Mouse (Mus musculus) heart, embryonic 16.5 days (tissue): ENCODE results near the gene Poldip2. TPM values are rescaled to one million over a fixed set of nuclear protein-coding genes. Genes with fewer than 3 reads are reported as not detected.
A peak's percentile ranks its signal among the peaks of the same experiment; 100 is the strongest.

Experiments
- ATAC-seq: fragments of 200-750 bp; cut with Nextera tagmentation; replicated peaks from 2 replicates; pipeline ENCODE4 v1.8.0; 2017; ENCODE audit warnings: moderate number of reproducible peaks; ENCODE audit not compliant: insufficient read depth, low FRiP score; ENCODE audit errors: extremely low read depth
- H3K27ac ChIP-seq: fragments of 300-500 bp; sonication (generic); 2 replicates; pipeline ENCODE4 v1.5.1; 2014; ENCODE audit warnings: mild to moderate bottlenecking, low read length, control low read depth, moderate library complexity
- H3K27me3 ChIP-seq: fragments of 300-500 bp; sonication (generic); 2 replicates; pipeline ENCODE4 v1.6.1; 2014; ENCODE audit warnings: low read length, mixed read lengths; ENCODE audit not compliant: control insufficient read depth, insufficient read depth
- H3K36me3 ChIP-seq: fragments of 300-500 bp; sonication (generic); 2 replicates; pipeline ENCODE4 v1.6.1; 2014; ENCODE audit not compliant: control insufficient read depth, insufficient read depth
- H3K4me1 ChIP-seq: fragments of 300-500 bp; sonication (generic); 2 replicates; pipeline ENCODE4 v1.6.1; 2014; ENCODE audit warnings: low read length, mixed read lengths; ENCODE audit not compliant: control insufficient read depth, insufficient read depth
- H3K4me2 ChIP-seq: fragments of 300-500 bp; sonication (generic); 2 replicates; pipeline ENCODE4 v1.6.1; 2014; ENCODE audit warnings: low read depth, mild to moderate bottlenecking, control low read depth, low read length
- H3K4me3 ChIP-seq: fragments of 300-500 bp; sonication (generic); 2 replicates; pipeline ENCODE4 v1.5.1; 2014; ENCODE audit warnings: mild to moderate bottlenecking, control low read depth, low read length
- H3K9ac ChIP-seq: fragments of 300-500 bp; sonication (generic); 2 replicates; pipeline ENCODE4 v1.6.1; 2014; ENCODE audit warnings: low read length, control low read depth
- H3K9me3 ChIP-seq: fragments of 300-500 bp; sonication (generic); replicated peaks from 2 replicates; pipeline ENCODE4 v1.6.1; 2016; ENCODE audit warnings: low read length; ENCODE audit not compliant: control insufficient read depth
- WGBS: fragments of 180-500 bp; shearing (Covaris S2); extraction: QIAGEN DNeasy Blood & Tissue Kit; methylation state at CpG from one replicate; pipeline ENCODE4 v1.1.7; 2014; 5-methylcytosine and 5-hydroxymethylcytosine counted together
- polyA plus RNA-seq: library from polyadenylated mRNA; unstranded; fragments of >200 nt; fragmentation: Nextera tagmentation; extraction: Ambion mirVana; gene quantifications from 2 replicates; pipeline ENCODE4 v1.2.1, GENCODE M21; 2015

Gene Poldip2
- polyA plus RNA-seq, 1 experiment from 2014 or later: 186 TPM

DNA sequence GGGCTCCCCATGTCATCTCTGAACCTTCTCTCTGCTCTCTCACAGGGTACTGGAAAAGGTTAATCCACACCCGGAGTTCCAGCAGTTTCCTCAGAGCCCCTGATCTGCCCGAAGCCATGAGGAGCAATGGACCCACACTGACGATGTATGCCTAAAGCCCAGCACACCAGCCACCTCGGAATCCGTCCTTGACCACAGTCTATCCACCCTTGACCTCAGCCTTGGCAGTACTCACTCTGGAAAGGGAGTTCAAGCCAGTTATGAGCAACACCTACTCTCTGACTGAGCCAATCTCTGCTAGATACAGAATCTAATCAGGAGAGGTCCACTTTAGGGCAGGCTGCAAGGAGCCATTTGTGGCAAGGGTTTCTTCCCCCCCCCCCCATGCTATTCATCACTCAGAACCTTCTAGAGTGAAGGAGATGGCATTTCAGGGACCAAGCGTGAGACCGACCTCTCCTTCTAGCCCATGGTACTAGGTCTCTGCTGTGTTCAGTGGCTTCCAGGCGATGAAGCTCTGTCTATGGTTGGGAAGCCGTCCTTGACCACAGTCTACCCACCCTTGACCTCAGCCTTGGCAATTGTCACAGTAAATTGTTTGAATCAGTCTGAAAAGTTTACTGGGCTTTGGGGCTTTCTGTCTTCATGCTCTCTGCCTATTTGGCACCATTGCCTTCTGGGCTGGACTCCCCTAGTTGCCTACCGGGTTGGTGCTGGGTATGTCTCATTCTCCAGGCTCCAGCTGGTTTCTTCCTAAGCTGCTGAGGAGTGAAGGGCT is 40.5 kb upstream of the Poldip2 start:
- ATAC-seq: no peak
- H3K9ac ChIP-seq: no peak overlapping the region

DNA sequence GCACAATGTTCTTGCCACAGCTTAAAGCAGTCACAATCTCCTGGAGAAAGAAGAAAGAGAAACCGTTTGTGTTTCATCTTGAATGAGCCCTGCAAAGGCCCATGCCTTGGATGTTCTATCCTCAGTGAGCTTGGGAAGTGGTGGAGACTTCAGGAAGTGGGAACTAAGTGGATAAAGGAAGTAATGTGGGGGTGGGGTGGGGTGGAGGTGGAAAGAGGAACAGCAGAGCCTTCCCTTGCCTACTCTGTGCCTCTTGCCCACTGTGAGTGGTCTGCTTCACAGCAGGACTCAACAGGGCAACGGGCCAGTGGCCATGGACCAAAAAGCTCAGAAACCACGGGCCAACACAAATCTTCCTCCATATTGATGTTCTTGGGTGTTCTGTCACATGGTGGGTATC is 36.7 kb upstream of the Poldip2 start:
- WGBS: 80% methylated on average over 3 of the region's 3 CpGs
- Histone ChIP-seq H3K36me3 (no peaks in the 10 kb centered on the region), H3K4me1 (no peaks in the 10 kb centered on the region), H3K27me3 (no peaks in the 10 kb centered on the region), H3K9ac (no peak overlapping the region), H3K4me2 (no peak overlapping the region), H3K27ac (no peak overlapping the region), H3K4me3 (no peak overlapping the region), H3K9me3 (no peaks in the 10 kb centered on the region)
- ATAC-seq: no peak

More for the DNA sequence above, 40.5 kb upstream of the Poldip2 start:
- Histone ChIP-seq H3K4me3 (no peak overlapping the region), H3K4me1 (no peaks in the 10 kb centered on the region; the same call in 1 of the 2 replicates), H3K36me3 (no peaks in the 10 kb centered on the region), H3K27ac (no peak overlapping the region), H3K4me2 (no peak overlapping the region), H3K9me3 (no peaks in the 10 kb centered on the region), H3K27me3 (no peaks in the 10 kb centered on the region)
- WGBS: 81% methylated on average over 10 of the region's 10 CpGs

DNA sequence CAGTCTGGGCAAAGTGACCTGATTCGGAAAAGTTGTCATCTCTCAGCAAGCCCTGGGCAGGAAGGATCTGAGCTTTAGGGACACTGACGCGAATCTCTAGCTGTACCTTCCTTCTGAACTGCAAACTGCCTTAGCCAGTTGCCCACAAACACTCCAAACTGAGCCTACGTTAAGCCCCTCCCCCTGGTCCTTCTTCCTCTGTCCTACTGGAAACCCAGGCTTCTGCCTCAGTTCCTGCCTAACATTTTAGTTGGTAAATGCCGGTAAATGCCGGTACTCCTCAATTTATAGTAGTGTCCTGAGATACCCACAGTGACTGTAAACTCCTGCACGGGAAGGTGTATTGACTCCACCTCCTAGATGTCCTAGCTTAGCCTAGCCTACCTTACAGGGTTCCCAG is 28.4 kb upstream of the Poldip2 start:
- Histone ChIP-seq H3K4me3 (no peak overlapping the region), H3K27ac (no peak overlapping the region), H3K9ac (no peak overlapping the region), H3K4me1 (no peaks in the 10 kb centered on the region), H3K4me2 (no peak overlapping the region), H3K9me3 (no peaks in the 10 kb centered on the region), H3K27me3 (peaks cover 45% of the 10 kb centered on the region), H3K36me3 (no peaks in the 10 kb centered on the region)
- 43% methylated on average over 7 of the region's 7 CpGs for WGBS
- ATAC-seq: no peak

DNA sequence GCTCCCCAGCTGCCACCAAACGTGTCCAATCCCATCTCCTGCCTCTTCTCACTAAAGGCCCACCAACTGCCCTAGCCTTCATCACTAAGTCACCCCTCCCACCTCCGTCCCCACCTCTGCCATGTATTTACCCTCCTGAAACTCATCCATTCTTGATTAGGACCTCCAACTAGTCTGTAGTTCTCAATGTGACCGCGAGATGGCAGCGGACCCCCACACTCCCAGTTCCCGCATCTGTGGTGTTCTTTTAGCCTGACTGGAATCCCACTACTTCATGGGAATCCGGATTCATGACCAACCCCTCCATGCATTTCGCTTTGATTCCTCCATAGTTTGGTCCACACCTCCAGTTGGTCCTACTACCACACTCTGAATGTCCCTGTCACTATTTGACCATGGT is 23.8 kb upstream of the Poldip2 start:
- H3K9ac ChIP-seq: no peak overlapping the region
- H3K4me3 ChIP-seq: no peak overlapping the region
- H3K36me3 ChIP-seq: no peaks in the 10 kb centered on the region
- peaks cover 74% of the 10 kb centered on the region for H3K27me3 ChIP-seq
- WGBS: 3% methylated on average over 8 of the region's 8 CpGs
- no peak overlapping the region for H3K27ac ChIP-seq
- ATAC-seq: no peak
- H3K9me3 ChIP-seq: no peaks in the 10 kb centered on the region
- H3K4me2 ChIP-seq: no peak overlapping the region
- peaks cover 3% of the 10 kb centered on the region for H3K4me1 ChIP-seq

DNA sequence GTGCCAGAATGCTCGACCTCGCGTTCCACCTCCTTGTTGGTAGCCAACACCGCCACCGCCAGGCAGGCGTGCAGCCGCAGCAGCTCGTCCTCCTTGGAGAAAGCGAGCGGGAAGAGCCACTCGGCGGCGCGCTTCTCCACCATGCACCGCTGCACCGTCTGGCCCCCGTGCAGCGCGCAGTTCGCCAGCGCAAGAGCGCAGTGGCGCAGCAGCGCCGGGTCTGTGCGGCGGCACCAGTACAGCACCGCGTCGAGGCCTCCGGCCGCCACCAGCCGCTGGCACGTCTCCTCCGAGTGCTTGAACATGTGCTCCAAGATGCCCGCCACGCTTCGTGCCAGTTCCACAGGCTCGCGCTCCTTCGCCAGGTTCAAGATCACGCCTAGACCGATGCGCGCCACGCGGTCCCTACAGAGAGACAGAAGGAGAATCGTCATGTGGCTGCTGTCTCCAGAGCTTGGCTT is 21.2 kb upstream of the Poldip2 start:
- Histone ChIP-seq H3K4me3 (peak overlapping the region; percentile 26), H3K9ac (no peak overlapping the region)

DNA sequence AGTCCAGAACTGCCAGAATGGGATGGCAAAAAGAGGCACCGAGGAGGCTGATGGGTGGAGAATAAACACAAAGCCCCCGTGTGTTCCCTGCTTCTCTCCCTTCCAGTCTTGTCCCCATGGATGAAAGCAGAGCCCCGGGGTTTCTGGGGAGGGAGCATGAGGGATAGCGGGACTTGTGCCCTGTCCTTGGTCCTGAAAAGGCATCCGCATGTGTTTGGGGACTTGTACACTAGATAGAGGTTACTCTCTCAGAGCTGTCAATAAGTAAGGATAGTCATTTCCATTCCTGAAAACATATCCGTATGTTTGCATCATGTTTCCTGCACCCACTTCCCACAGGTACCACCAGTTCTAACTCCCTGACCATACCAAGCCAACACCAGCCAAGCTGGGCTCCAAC is 16.1 kb upstream of the Poldip2 start:
- Histone ChIP-seq H3K9me3 (no peaks in the 10 kb centered on the region), H3K4me1 (peaks cover 10% of the 10 kb centered on the region), H3K4me3 (no peak overlapping the region), H3K9ac (no peak overlapping the region), H3K4me2 (no peak overlapping the region), H3K27ac (no peak overlapping the region), H3K27me3 (peaks cover 70% of the 10 kb centered on the region), H3K36me3 (no peaks in the 10 kb centered on the region)
- no peak for ATAC-seq
- 5% methylated on average over 6 of the region's 6 CpGs for WGBS

More for the DNA sequence above, 21.2 kb upstream of the Poldip2 start:
- 13% methylated on average over 48 of the region's 48 CpGs for WGBS
- ATAC-seq: no peak; the same call in 1 of the 2 replicates
- Histone ChIP-seq H3K4me2 (peak overlapping the region; percentile 48), H3K27ac (no peak overlapping the region), H3K4me1 (peaks cover 3% of the 10 kb centered on the region), H3K9me3 (no peaks in the 10 kb centered on the region), H3K27me3 (peaks cover 74% of the 10 kb centered on the region), H3K36me3 (no peaks in the 10 kb centered on the region)

DNA sequence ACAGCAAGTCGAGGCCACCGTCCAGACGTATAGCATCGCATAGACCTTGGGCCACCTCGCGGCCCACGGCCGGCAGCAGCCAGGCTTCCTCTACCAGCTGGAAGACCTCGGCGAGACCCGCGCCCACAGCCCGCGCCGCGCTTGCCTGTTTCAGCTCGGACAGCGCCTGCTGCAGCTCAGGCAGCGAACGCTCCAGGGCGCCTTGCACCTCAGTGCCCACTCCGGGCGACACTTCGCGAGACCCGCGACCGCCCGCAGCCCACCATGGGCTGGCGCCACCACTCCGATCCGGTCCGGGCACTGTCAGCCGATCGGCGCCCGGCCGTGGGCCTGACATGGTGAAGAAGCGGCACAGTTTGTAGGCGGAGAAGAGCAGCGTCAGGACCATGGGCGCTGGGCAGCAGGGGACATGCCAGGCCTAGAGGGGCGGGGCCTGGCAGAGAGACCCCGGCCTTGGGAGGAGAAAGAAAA is 14.9 kb upstream of the Poldip2 start:
- H3K4me2 ChIP-seq: peak overlapping the region; percentile 89
- WGBS: 1% methylated on average over 44 of the region's 44 CpGs
- no peaks in the 10 kb centered on the region for H3K36me3 ChIP-seq
- peak; percentile 43; the same call in 1 of the 2 replicates for ATAC-seq
- peaks cover 10% of the 10 kb centered on the region for H3K4me1 ChIP-seq
- H3K27ac ChIP-seq: no peak overlapping the region
- H3K4me3 ChIP-seq: peak overlapping the region; percentile 56
- peaks cover 65% of the 10 kb centered on the region for H3K27me3 ChIP-seq
- 0 out of 2 replicates have a peak overlapping the region, but pooled peaks have one; percentile 53 for H3K9ac ChIP-seq
- H3K9me3 ChIP-seq: no peaks in the 10 kb centered on the region

DNA sequence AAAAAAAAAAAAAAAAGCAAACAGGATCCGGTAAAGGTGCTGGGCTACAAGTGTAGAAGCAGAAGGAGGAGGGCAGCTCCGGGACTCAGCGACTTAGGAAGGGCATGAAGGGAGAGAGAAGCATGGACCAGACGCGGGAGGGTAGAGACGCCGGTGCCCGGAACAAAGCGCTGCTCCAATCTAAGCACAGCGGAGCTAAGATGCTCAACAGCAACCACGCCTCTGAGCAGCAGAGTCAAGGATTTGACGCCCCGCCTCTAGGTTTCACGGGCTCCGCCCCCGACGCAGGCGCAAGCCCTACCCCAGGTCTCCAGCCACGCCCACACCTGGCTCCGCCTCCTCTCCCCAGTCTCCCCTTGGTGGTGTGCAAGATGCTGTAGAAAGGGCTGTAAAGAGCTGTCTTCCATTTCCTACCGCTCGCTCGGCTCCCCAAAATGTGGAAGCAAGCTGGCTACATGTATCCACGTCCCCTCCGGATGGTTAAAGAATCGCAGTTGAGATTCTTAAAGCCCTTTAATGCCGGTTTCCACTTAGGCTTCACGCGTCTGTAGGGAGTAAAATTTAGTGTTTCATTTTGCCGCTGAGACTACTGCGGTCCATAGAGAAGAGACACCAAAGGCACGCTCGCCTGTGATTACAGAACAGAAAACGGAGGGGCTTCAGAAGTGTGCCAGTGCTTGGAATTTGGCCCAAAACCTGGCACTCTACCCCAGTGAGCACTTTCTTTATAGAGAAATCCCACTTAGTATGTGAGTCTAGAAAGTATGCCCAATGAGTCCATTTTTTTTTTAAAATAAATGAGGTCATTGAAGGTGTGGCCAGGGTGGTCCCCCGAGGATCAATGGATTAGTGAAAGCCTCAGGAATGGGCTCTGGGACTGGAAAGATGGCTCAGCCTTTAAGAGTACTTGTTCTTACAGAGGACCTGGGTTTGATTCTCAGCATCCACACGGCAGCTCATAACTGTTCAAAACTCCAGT is 14.2 kb upstream of the Poldip2 start, which contains the start of gene Sarm1:
Sarm1 (minus strand) TSS at position 211 of the 979 bp plus-strand sequence.
- no peak within 1 kb of the TSS for H3K27ac ChIP-seq
- 0 out of 2 replicates have a peak within 1 kb of the TSS, but pooled peaks have one; percentile 53 for H3K9ac ChIP-seq
- peaks cover 65% of the 10 kb centered on the region for H3K27me3 ChIP-seq
- H3K4me3 ChIP-seq: peak within 1 kb of the TSS; percentile 56
- WGBS: 4% methylated on average over 36 of the region's 36 CpGs
- H3K9me3 ChIP-seq: no peaks in the 10 kb centered on the region
- no peaks in the 10 kb centered on the region for H3K36me3 ChIP-seq
- H3K4me1 ChIP-seq: peaks cover 10% of the 10 kb centered on the region
- peak within 1 kb of the TSS; percentile 89 for H3K4me2 ChIP-seq
- ATAC-seq: peak; percentile 87
